Mouse (Mus musculus) embryo, embryonic 10.5 days (tissue): ENCODE results near the gene Acadvl.

Experiments used
- DNase-seq: peaks from one replicate; pipeline ENCODE4 v3.0.0-alpha.2; 2015; ENCODE audit warnings: low spot score

The Acadvl gene

GRCm38 (mm10) chr11:70001865-70002264 is 13.3 kb downstream of the Acadvl start:
- DNase-seq = peak; percentile 76

DNA sequence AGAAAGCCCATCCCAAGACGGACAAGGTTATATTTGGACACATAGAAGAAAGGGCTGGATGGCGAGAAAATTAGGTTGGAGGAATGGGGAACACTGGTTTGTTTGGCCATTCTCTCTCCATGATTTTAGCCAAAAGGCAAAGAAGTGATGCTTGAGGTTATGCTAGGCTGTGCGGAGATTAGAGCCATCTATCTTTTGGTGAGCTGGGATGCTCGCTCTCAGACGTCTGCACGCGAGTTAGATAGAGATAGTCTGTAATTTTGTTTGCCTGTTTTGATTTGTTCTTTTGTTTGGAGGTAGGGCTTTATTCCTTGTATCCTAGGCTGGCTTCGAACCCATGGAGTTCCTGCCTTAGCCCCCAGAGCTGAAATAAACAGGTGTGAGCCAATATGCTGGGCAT is 14.1 kb downstream of the Acadvl start:
- DNase-seq = no peak

- DNase-seq = peak; percentile 97
Observed at GRCm38 (mm10) chr11:70000396-70000898, 14.8 kb downstream of the Acadvl start, which contains the start of gene Dvl2. Gene Dvl2 (plus strand): TSS chr11:70000595.

DNA sequence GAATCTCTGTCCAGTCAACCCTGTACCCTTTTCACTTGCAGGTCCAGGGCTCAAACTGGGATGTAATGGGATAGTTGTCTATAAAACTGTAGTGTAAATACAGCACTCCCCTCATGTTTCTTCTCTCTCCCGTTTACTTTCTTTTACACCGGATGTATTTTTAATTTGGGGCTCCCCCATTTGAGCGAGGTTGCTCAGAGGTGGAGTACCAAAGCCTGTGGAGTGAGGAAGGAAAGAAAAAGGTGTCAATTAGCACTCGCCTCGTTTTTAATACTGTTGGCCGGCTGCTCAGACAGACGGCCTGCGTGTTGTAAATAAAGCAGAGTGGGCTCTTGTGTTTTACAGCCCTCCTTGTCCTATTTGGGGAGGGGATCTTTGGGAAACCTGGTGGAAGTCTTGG is 15.5 kb downstream of the Acadvl start:
- DNase-seq = no peak

GRCm38 (mm10) chr11:69998567-69999491 is 16.4 kb downstream of the Acadvl start:
- DNase-seq = no peak

DNA sequence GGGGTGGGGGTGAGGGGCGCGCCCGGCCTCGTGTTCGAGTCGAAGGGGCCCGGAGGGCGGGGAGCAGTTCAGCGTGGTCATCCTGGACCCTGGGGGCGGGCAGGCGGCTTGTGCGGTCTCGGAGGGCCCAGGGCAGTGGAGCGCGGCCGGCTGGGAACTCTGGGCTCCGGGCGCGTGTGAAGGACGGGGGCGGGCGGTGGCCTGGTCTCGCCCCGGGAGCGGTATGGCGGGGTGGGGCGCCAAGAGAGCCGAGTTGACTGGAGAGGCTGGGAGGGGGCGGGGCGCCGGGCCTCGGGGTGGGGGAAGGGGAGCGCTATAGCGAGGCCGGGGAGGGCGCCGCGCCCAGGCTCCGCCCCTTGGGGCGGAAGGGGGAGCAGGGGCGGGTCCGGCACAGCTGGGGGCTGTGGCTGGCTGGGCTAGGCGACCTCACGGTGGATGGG is 18.1 kb downstream of the Acadvl start:
- peak; percentile 90 for DNase-seq

GRCm38 (mm10) chr11:69996161-69997061 is 18.8 kb downstream of the Acadvl start:
- peak; percentile 32 for DNase-seq

GRCm38 (mm10) chr11:69995391-69995960 is 19.7 kb downstream of the Acadvl start, which contains the start of gene Phf23:
Gene Phf23 (plus strand): TSS chr11:69995777.
- peak; percentile 99 for DNase-seq

- no peak for DNase-seq
Observed at GRCm38 (mm10) chr11:69994401-69995090, 20.7 kb downstream of the Acadvl start.

DNA sequence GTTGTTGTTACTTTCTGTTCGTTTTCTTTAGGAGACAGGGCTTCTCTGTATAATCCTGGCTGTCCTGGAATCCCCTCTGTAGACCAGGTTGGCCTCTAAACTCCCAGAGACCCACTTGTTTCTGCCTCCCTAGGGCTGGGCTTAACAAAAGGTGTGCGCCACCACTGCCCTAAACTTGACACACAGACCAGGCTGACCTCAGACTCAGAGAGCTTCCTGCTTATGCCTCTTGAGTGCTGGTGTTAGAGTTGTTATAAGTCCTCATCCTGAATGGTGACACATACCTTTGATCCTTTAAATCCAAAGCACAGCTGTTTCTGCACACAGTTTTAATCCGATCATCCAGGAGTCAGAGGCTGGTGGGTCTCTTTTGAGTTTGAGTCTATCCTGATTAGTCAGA is 22.3 kb downstream of the Acadvl start:
- no peak for DNase-seq

GRCm38 (mm10) chr11:69992396-69992795 is 22.8 kb downstream of the Acadvl start:
- DNase-seq = no peak

GRCm38 (mm10) chr11:69991711-69992110 is 23.5 kb downstream of the Acadvl start:
- no peak for DNase-seq

DNA sequence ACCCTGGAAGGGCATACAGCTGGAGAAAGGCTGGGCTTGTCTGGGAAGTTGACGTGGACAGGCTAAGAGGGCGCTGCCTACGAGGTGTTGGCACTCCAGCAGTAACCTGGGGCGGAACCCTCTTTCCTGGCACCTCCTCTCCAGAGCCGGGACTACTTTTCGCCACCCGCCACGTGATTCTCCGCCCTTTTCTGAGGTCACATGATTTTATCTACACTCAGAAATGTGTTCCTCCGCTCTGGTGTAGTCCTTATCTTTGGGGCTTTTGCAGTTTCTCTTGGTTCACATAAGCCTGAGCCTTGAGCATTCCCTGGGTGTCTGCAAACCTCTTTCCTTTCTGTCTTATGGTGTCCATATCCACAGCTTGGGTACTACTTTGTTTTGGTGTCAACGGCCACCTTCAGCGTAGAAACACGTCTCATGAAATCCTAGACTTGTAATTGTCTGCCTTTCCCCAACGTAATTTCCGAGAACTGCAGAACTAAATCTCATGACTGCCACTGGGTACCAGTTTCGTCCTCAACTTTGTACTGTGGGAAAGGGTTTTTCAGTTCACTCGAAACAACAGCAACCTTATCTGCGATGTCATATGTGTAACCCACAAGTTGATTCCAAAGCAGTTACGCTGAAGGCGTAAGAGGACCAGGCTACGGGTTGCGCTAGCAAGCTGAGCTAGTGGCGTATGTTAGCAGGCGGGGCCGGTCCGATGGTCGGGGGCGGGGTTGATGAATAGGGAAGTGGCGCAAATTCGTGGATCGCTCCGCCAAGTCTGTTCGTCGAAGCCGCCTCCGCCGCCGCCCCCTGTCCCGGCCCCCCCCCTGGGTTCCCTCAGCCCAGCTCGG is 24.1 kb downstream of the Acadvl start, which contains the start of gene Gabarap:
TSS of gene Gabarap (plus strand) at position 294 of the 842 bp plus-strand sequence.
- DNase-seq = peak; percentile 98

GRCm38 (mm10) chr11:69989949-69990348 is 25.3 kb downstream of the Acadvl start:
- DNase-seq = no peak

GRCm38 (mm10) chr11:69984431-69984830 is 30.8 kb downstream of the Acadvl start:
- DNase-seq = no peak

DNA sequence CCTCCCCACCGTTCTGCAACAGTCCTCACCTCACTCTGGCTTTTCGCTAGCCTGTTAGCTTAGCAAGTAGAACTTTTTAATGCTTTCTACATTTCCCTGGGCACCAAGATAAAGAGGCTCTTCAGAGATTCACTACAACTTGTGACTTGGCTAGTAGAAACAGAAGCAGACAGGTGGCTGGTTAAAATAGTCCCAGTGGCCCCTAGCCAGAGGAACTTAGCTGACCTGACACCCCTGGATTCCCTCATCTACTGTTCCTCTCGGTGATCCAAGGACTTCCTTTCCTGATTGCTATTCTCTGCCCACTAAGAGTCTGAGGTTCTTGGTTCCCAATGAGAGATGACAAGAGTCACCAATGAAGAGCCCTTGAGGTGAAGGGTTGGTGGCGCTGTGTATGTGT is 31.8 kb downstream of the Acadvl start:
- DNase-seq = no peak

DNA sequence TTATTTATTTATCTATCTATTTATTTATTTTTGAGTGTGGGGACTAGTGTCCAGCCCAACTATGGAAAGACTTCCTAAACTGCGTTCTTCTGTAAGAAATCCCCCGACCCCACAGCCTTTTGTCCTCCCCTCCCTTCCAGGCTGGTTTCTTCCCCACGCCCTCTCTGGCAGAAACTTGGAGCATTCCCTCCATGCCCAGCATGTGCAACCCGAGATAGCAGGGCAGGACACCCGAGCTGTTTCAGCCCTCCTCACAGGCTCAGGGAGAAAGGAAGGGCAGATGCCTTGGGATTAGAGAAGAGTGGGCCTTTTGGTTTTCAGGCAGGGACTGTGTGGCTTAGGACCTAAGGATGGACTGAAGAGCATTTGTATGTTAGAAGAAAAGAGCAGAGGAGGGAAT is 32.3 kb downstream of the Acadvl start:
- DNase-seq = no peak

DNA sequence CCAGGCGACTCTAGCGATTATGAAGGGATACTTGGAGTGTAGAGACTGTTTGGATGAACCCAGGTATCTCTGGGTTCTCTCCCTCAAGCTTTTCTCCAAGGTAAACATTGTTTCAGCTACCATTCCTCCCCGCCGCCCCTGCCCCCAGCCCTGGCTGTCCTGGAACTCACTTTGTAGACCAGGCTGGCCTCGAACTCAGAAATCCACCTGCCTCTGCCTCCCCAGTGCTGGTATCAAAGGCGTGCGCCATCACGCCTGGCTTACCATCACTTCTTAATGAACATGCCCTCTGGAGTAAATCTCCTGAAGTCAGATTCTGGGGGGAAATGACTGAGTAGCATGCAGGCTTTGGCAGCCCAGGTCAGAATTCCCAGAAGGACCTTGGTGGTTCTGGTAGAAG is 33.0 kb downstream of the Acadvl start, which contains the start of gene Elp5:
TSS of gene Elp5 (minus strand) at position 293 of the 400 bp plus-strand sequence.
- DNase-seq = no peak

GRCm38 (mm10) chr11:69981141-69981762 is 34.0 kb downstream of the Acadvl start, which contains the start of gene Ctdnep1:
Gene Ctdnep1 (plus strand): TSS chr11:69981156.
- DNase-seq = peak; percentile 21
